Mouse (Mus musculus): Measurements from ENCODE around the gene Clps.

Gene Clps

DNA sequence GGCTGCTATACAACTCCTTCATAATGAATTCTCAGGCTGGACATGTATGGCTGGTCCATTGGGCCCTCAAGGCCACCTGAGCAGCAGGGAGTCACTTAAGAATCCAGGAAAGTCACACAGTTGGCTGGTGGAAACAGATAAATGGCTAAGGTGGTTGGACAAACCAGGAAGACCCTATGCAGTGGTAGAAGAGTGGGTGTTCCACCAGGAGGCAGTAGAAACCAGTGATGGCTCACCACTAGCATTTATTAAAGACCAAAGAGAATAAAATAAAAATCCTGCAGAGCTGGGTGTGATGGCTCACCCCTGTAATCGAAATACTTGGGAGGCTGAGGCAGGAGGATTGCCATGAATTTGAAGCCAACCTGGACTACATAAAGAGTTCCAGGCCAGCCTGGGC is 13.6 kb downstream of the Clps start:
- H3K4me1 ChIP-seq (replicated peaks; ENCODE audit: low read depth, low read length) = peaks cover 38% of the 10 kb centered on the region
- TF ChIP-seq CTCF (conservative IDR thresholded peaks at IDR 0.05; ENCODE audit: low read length) = no peak
- no peak for TF ChIP-seq POU5F1 (IDR thresholded peaks at IDR 0.05; ENCODE audit: borderline replicate concordance, low read length)
- no peak for TF ChIP-seq NANOG (IDR thresholded peaks at IDR 0.05; ENCODE audit: borderline replicate concordance, low read length)

DNA sequence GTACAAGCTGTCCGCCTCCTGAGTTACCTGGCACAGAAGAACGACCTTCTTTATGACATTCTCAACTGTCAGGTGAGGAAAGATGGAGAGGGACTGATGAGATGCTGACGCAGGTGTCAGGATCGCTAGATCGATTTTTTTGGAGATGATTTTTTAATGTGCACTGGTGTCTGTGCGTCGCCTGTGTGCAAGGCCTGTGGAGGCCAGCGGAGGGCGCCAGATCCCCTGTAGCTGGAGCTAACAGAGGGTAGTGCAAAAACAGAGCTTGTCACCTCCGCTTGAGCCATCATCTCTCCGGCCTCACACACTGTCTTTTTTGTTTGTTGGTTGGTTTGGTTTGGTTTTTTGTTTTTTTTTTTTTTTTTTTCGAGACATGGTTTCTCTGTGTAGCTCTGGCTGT is 22.7 kb downstream of the Clps start:
- Histone ChIP-seq H3K4me1 (replicated peaks; ENCODE audit: low read depth, low read length) (peaks cover 30% of the 10 kb centered on the region), H3K36me3 (ENCODE audit: insufficient read depth, low read length) (no peaks in the 10 kb centered on the region), H3K9me3 (ENCODE audit: low read length) (peaks cover 19% of the 10 kb centered on the region), H3K4me3 (replicated peaks; ENCODE audit: low read length) (no peak overlapping the region; the same call in 1 of the 2 replicates), H3K27me3 (ENCODE audit: insufficient read depth, low read length) (peaks cover 25% of the 10 kb centered on the region)
- TF ChIP-seq NANOG (IDR thresholded peaks at IDR 0.05; ENCODE audit: borderline replicate concordance, low read length) (no peak), CTCF (conservative IDR thresholded peaks at IDR 0.05; ENCODE audit: low read length) (peak; percentile 95)

More for the DNA sequence above, 13.6 kb downstream of the Clps start:
- Histone ChIP-seq H3K4me3 (replicated peaks; ENCODE audit: low read length) (no peak overlapping the region), H3K36me3 (ENCODE audit: insufficient read depth, low read length) (no peaks in the 10 kb centered on the region), H3K27me3 (ENCODE audit: insufficient read depth, low read length) (peaks cover 18% of the 10 kb centered on the region), H3K9me3 (ENCODE audit: low read length) (peaks cover 16% of the 10 kb centered on the region)

GRCm38 (mm10) chr17:28533327-28533726 is 27.2 kb downstream of the Clps start:
- H3K9me3 ChIP-seq (ENCODE audit: low read length) = no peaks in the 10 kb centered on the region
- peaks cover 50% of the 10 kb centered on the region for H3K4me1 ChIP-seq (replicated peaks; ENCODE audit: low read depth, low read length)
- H3K4me3 ChIP-seq (replicated peaks; ENCODE audit: low read length) = peak overlapping the region; percentile 23; the same call in 1 of the 2 replicates
- no peaks in the 10 kb centered on the region for H3K36me3 ChIP-seq (ENCODE audit: insufficient read depth, low read length)
- TF ChIP-seq NANOG (IDR thresholded peaks at IDR 0.05; ENCODE audit: borderline replicate concordance, low read length) (no peak), CTCF (conservative IDR thresholded peaks at IDR 0.05; ENCODE audit: low read length) (no peak), POU5F1 (IDR thresholded peaks at IDR 0.05; ENCODE audit: borderline replicate concordance, low read length) (no peak)
- H3K27me3 ChIP-seq (ENCODE audit: insufficient read depth, low read length) = peaks cover 24% of the 10 kb centered on the region

DNA sequence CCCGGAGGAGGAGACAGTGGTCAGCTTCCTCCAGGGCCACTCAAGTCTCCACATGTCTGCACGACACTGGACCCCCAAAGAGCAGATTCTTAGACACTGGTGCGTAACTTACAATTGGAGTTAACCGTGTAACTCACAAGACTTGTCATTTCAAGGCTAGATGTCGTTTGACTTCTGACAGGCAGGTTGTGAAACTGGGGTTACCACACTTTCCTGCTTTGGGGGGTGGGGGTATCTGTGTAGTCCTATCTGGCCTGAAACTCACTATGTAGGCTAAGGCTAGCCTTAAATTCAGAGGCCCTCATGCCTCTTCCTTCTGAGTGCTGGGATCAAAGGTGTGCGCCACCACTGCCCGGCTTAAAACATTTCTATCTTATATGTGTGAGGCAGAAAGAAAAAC is 28.0 kb downstream of the Clps start:
- Histone ChIP-seq H3K27me3 (ENCODE audit: insufficient read depth, low read length) (peaks cover 22% of the 10 kb centered on the region), H3K4me1 (replicated peaks; ENCODE audit: low read depth, low read length) (peaks cover 49% of the 10 kb centered on the region), H3K4me3 (replicated peaks; ENCODE audit: low read length) (no peak overlapping the region), H3K9me3 (ENCODE audit: low read length) (no peaks in the 10 kb centered on the region), H3K36me3 (ENCODE audit: insufficient read depth, low read length) (no peaks in the 10 kb centered on the region)
- TF ChIP-seq NANOG (IDR thresholded peaks at IDR 0.05; ENCODE audit: borderline replicate concordance, low read length) (no peak), CTCF (conservative IDR thresholded peaks at IDR 0.05; ENCODE audit: low read length) (no peak), POU5F1 (IDR thresholded peaks at IDR 0.05; ENCODE audit: borderline replicate concordance, low read length) (no peak)

GRCm38 (mm10) chr17:28531946-28532345 is 28.6 kb downstream of the Clps start:
- H3K9me3 ChIP-seq (ENCODE audit: low read length) = no peaks in the 10 kb centered on the region
- peaks cover 48% of the 10 kb centered on the region for H3K4me1 ChIP-seq (replicated peaks; ENCODE audit: low read depth, low read length)
- H3K4me3 ChIP-seq (replicated peaks; ENCODE audit: low read length) = 0 out of 2 replicates have a peak overlapping the region, but pooled peaks have one; percentile 33
- TF ChIP-seq POU5F1 (IDR thresholded peaks at IDR 0.05; ENCODE audit: borderline replicate concordance, low read length) = no peak
- TF ChIP-seq CTCF (conservative IDR thresholded peaks at IDR 0.05; ENCODE audit: low read length) = no peak
- no peak for TF ChIP-seq NANOG (IDR thresholded peaks at IDR 0.05; ENCODE audit: borderline replicate concordance, low read length)
- peaks cover 16% of the 10 kb centered on the region for H3K27me3 ChIP-seq (ENCODE audit: insufficient read depth, low read length)
- no peaks in the 10 kb centered on the region for H3K36me3 ChIP-seq (ENCODE audit: insufficient read depth, low read length)

- peaks cover 49% of the 10 kb centered on the region for H3K4me1 ChIP-seq (replicated peaks; ENCODE audit: low read depth, low read length)
- peaks cover 2% of the 10 kb centered on the region; the same call in 1 of the 2 replicates for H3K36me3 ChIP-seq (ENCODE audit: insufficient read depth, low read length)
- no peaks in the 10 kb centered on the region for H3K9me3 ChIP-seq (ENCODE audit: low read length)
- no peak within 1 kb of the TSS for H3K4me3 ChIP-seq (replicated peaks; ENCODE audit: low read length)
- TF ChIP-seq NANOG (IDR thresholded peaks at IDR 0.05; ENCODE audit: borderline replicate concordance, low read length) (no peak), POU5F1 (IDR thresholded peaks at IDR 0.05; ENCODE audit: borderline replicate concordance, low read length) (no peak), CTCF (conservative IDR thresholded peaks at IDR 0.05; ENCODE audit: low read length) (peak; percentile 14; the same call in 1 of the 2 replicates)
- H3K27me3 ChIP-seq (ENCODE audit: insufficient read depth, low read length) = peaks cover 11% of the 10 kb centered on the region; the same call in 1 of the 2 replicates
Observed at GRCm38 (mm10) chr17:28530506-28530905, 30.1 kb downstream of the Clps start, which contains the start of gene Armc12. TSS of gene Armc12 (plus strand) at chr17:28530806.

DNA sequence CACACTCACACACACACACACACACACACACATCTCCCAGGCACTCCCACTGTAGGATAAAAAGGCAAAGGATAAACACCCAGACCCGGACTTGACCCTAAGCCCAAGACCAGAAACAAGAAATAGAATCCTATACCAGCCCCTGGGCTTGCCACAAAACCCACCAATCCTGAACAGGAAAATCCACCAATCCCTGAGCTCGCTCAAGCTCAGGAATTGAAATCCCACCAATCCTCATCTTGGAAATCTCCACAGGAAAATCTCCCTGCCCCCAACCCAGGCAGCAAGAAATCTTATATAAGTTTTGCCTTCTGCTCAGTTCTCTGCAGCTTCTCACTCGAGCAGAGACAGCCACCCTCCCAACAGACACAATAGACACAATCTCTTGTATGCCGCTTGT is 31.4 kb downstream of the Clps start:
- no peak for TF ChIP-seq CTCF (conservative IDR thresholded peaks at IDR 0.05; ENCODE audit: low read length)
- TF ChIP-seq NANOG (IDR thresholded peaks at IDR 0.05; ENCODE audit: borderline replicate concordance, low read length) = no peak
- no peak for TF ChIP-seq POU5F1 (IDR thresholded peaks at IDR 0.05; ENCODE audit: borderline replicate concordance, low read length)
- H3K9me3 ChIP-seq (ENCODE audit: low read length) = no peaks in the 10 kb centered on the region
- H3K36me3 ChIP-seq (ENCODE audit: insufficient read depth, low read length) = peaks cover 13% of the 10 kb centered on the region
- H3K4me1 ChIP-seq (replicated peaks; ENCODE audit: low read depth, low read length) = peaks cover 63% of the 10 kb centered on the region
- peaks cover 11% of the 10 kb centered on the region; the same call in 1 of the 2 replicates for H3K27me3 ChIP-seq (ENCODE audit: insufficient read depth, low read length)
- no peak overlapping the region for H3K4me3 ChIP-seq (replicated peaks; ENCODE audit: low read length)

DNA sequence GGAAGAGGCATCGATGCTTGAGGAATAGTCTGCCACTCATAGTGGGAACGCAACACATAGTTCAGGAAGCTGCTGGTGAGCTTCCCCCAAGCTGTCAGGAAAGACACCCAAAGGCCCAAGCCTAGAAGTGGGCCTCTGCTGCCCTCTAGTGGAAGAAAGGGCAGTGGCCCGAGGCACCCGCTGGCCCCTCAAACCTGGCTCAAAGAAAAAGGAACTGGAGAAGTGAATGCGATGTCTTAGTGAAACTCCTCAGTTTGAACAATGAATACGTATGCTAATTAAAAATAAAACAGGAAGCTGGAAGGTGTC is 32.6 kb downstream of the Clps start:
- H3K36me3 ChIP-seq (ENCODE audit: insufficient read depth, low read length) = peaks cover 13% of the 10 kb centered on the region
- TF ChIP-seq POU5F1 (IDR thresholded peaks at IDR 0.05; ENCODE audit: borderline replicate concordance, low read length) = no peak
- TF ChIP-seq NANOG (IDR thresholded peaks at IDR 0.05; ENCODE audit: borderline replicate concordance, low read length) = no peak
- peak; percentile 96 for TF ChIP-seq CTCF (conservative IDR thresholded peaks at IDR 0.05; ENCODE audit: low read length)
- H3K4me1 ChIP-seq (replicated peaks; ENCODE audit: low read depth, low read length) = peaks cover 64% of the 10 kb centered on the region

More for the DNA sequence above, 32.6 kb downstream of the Clps start:
- Histone ChIP-seq H3K9me3 (ENCODE audit: low read length) (no peaks in the 10 kb centered on the region), H3K4me3 (replicated peaks; ENCODE audit: low read length) (no peak overlapping the region), H3K27me3 (ENCODE audit: insufficient read depth, low read length) (peaks cover 11% of the 10 kb centered on the region; the same call in 1 of the 2 replicates)
